Comparison of ENCODE assay signal across 10 mouse cellular contexts in genomic region chr4:3232053-3232452, GRCm38 (mm10). TPM values are rescaled to one million over a fixed set of nuclear protein-coding genes. Genes with fewer than 3 reads are reported as not detected.
DNase-seq lines count a peak whose midpoint lies in the region; ATAC-seq and TF ChIP-seq lines count a peak whose summit lies in the region.
"Had no signal": no experiment of that assay in that cellular context is flagged by ENCODE, and none has a peak within 500 bp of the region (broad histone marks: within the 10 kb centered on the region; RNA-seq: fewer than 3 reads in every experiment).

No protein-coding gene starts in this region.

- WGBS in midbrain, postnatal 0 days = 66% methylated on average over 6 of the region's 6 CpGs
- 71% methylated on average over 6 of the region's 6 CpGs for WGBS in midbrain, embryonic 13.5 days
- WGBS in stomach, embryonic 16.5 days = 58% methylated on average over 6 of the region's 6 CpGs

- peak; percentile 44 for DNase-seq in midbrain, postnatal 0 days (ENCODE audit: low spot score)
- peak; percentile 82 for DNase-seq in gastrocnemius, postnatal 25 days
- peak; percentile 35 to 38 for DNase-seq in kidney, postnatal 36 days
- DNase-seq in cerebellum, postnatal 25 days = no peak
- DNase-seq in layer of hippocampus, postnatal 10 days (ENCODE audit: low spot score in 2 of 2) = no peak
- DNase-seq: cerebellum, adult 9-11 months had no signal

- H3K4me1 ChIP-seq in midbrain, postnatal 0 days (ENCODE audit: insufficient read depth, low read length) = no peaks in the 10 kb centered on the region
- H3K4me1 ChIP-seq in midbrain, embryonic 13.5 days (replicated peaks) = no peaks in the 10 kb centered on the region
- no peaks in the 10 kb centered on the region for H3K4me1 ChIP-seq in stomach, embryonic 16.5 days (ENCODE audit: control insufficient read depth, insufficient read depth, low read length)

- H3K27ac ChIP-seq in midbrain, postnatal 0 days (ENCODE audit: low read depth, low read length) = no peak overlapping the region
- H3K27ac ChIP-seq in midbrain, embryonic 13.5 days = no peak overlapping the region
- H3K27ac ChIP-seq in stomach, embryonic 16.5 days (ENCODE audit: low read length) = no peak overlapping the region
- H3K27ac ChIP-seq: neural tube, embryonic 12.5 days had no signal

- H3K36me3 ChIP-seq in midbrain, postnatal 0 days (ENCODE audit: insufficient read depth, low read length) = no peaks in the 10 kb centered on the region
- no peaks in the 10 kb centered on the region for H3K36me3 ChIP-seq in midbrain, embryonic 13.5 days
- no peaks in the 10 kb centered on the region for H3K36me3 ChIP-seq in stomach, embryonic 16.5 days (ENCODE audit: control insufficient read depth, insufficient read depth, low read length)
- H3K36me3 ChIP-seq: neural tube, embryonic 12.5 days had no signal

- no peaks in the 10 kb centered on the region for H3K27me3 ChIP-seq in midbrain, postnatal 0 days (ENCODE audit: insufficient read depth, low read length)
- H3K27me3 ChIP-seq in midbrain, embryonic 13.5 days = 0 out of 2 replicates have a peak, but pooled peaks cover 2% of the 10 kb centered on the region
- no peaks in the 10 kb centered on the region for H3K27me3 ChIP-seq in stomach, embryonic 16.5 days (ENCODE audit: control insufficient read depth, insufficient read depth, low read length)
- H3K27me3 ChIP-seq: neural tube, embryonic 12.5 days had no signal

- ATAC-seq in midbrain, postnatal 0 days (ENCODE audit: low FRiP score) = no peak
- ATAC-seq in midbrain, embryonic 13.5 days = no peak
- 0 out of 2 replicates have a peak, but pooled peaks have one; percentile 27 for ATAC-seq in stomach, embryonic 16.5 days (ENCODE audit: insufficient read depth, low FRiP score)

- H3K9ac ChIP-seq in midbrain, postnatal 0 days (replicated peaks; ENCODE audit: low read length, poor library complexity, severe bottlenecking) = no peak overlapping the region
- no peak overlapping the region for H3K9ac ChIP-seq in midbrain, embryonic 13.5 days (replicated peaks)
- no peak overlapping the region for H3K9ac ChIP-seq in stomach, embryonic 16.5 days (ENCODE audit: low read length)
- H3K9ac ChIP-seq: neural tube, embryonic 12.5 days had no signal

- no peak overlapping the region for H3K4me3 ChIP-seq in midbrain, postnatal 0 days (ENCODE audit: low read depth, low read length)
- H3K4me3 ChIP-seq in midbrain, embryonic 13.5 days (replicated peaks) = no peak overlapping the region
- no peak overlapping the region for H3K4me3 ChIP-seq in stomach, embryonic 16.5 days (replicated peaks; ENCODE audit: low read length)
- H3K4me3 ChIP-seq: neural tube, embryonic 12.5 days had no signal

- TF ChIP-seq CTCF in midbrain, postnatal 0 days (IDR thresholded peaks at IDR 0.05) = no peak

- H3K4me2 ChIP-seq in midbrain, postnatal 0 days (ENCODE audit: low read depth, low read length, poor library complexity, severe bottlenecking) = no peak overlapping the region
- H3K4me2 ChIP-seq in midbrain, embryonic 13.5 days (replicated peaks) = no peak overlapping the region
- no peak overlapping the region for H3K4me2 ChIP-seq in stomach, embryonic 16.5 days (ENCODE audit: low read depth, low read length)

- peaks cover 35% of the 10 kb centered on the region for H3K9me3 ChIP-seq in midbrain, postnatal 0 days (ENCODE audit: low read length)
- peaks cover 8% of the 10 kb centered on the region; the same call in 1 of the 2 replicates for H3K9me3 ChIP-seq in midbrain, embryonic 13.5 days
- peaks cover 4% of the 10 kb centered on the region for H3K9me3 ChIP-seq in stomach, embryonic 16.5 days (replicated peaks; ENCODE audit: control insufficient read depth, low read length)

RNA-seq across cellular contexts. Expression of gene Vmn1r3, which starts 46.9 kb away (rescaled TPM):
- total RNA-seq in midbrain, postnatal 0 days (2014; rRNA removed) = not detected in 2 replicates
- not detected in 2 replicates for polyA plus RNA-seq in midbrain, postnatal 0 days (2015; fragmentation: Nextera tagmentation; extraction: Ambion mirVana)
- polyA plus RNA-seq in midbrain, embryonic 13.5 days (2015; fragmentation: Nextera tagmentation; extraction: Ambion mirVana) = not detected in 2 replicates
- not detected for total RNA-seq in gastrocnemius, postnatal 25 days (2021)
- polyA plus RNA-seq in stomach, embryonic 16.5 days (2015; fragmentation: Nextera tagmentation; extraction: Ambion mirVana) = not detected in 2 replicates
- total RNA-seq in layer of hippocampus, postnatal 10 days (2021) = not detected
- total RNA-seq: left cerebral cortex, postnatal 10 days had no signal
- polyA plus RNA-seq: neural tube, embryonic 12.5 days had no signal

Comparison
In these comparisons a context has a peak if more than half of its experiments do, and no peak if none do; other contexts are left out.
1. DNase-seq: peak in midbrain, postnatal 0 days (single experiment), gastrocnemius, postnatal 25 days (single experiment) and kidney, postnatal 36 days (2 of 2); none in cerebellum, postnatal 25 days (0 of 2) and layer of hippocampus, postnatal 10 days (0 of 2).